Mouse (Mus musculus) monocyte, adult 2 months (primary cell): ENCODE data around the gene Hectd3.

Experiments used
- DNase-seq, 2 experiments: peaks; one replicate each; pipeline ENCODE4 v3.0.0; 2022; ENCODE audit warnings: low spot score in 2 of 2, low read depth in 1 of 2

Hectd3 gene

DNA sequence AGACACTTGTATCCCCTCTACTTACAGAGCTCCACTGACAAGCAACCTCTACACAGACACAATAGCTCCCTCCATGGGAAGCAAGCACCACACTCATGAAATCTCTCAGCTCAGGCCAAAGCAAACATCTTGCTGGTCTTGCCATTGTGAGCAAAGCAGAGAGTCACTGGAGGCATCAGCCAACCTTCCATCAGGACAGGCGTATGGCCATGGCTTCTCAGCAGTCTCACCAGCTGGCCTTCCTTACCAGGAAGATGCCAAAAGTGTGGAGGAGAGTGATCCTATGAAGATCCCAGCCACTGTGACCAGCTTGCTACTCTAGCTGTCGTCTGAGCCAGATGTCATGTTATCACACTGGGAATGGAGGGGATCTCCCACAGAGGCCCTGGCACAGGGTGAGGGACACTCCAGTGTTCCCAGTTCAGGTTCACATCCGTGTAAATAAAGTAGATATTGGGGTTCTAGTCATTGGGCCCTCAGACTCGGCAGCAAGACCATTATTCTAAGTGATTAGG lies 19.8 kb downstream of the Hectd3 start:
- DNase-seq, result no peak

DNA sequence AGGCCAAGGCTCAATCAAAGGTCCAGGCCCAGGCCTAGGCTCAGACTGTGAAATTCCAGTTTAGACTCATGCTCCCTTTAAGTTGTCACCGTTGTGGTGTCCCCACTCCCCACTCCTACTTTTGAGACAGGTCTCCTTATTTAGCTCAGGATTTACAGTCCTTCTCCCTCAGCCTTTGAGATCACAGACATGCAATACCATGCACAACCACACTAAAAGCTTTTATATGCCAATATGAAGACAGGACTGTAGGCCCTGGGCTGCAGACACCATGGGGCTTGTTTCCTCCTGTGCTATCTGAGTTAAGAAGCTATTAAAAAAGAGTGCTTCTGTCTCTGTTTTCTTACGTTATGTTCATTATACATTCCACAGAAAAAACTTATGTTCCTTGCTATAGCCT lies 22.6 kb downstream of the Hectd3 start:
- DNase-seq, result no peak

DNA sequence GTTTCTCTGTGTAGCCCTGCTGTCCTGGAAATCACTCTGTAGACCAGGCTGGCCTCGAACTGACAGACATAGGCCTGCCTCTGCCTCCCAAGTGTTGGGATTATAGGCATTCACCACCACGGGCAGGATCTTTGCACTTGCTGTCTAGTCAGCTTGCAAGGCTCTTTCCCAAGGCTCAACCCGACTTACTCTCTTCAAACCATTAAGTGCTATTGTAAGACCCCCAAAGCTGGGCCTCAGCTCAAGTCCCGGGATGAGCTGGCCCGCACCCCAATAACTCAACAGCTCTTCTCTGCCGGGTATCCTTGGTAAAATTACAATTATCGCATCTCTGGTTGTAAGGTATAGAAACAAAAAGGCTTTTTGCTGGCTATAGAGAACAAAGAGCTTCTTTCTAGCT lies 23.2 kb downstream of the Hectd3 start:
- no peak for DNase-seq

- peak; percentile 56 to 73 for DNase-seq
Observed at GRCm38 (mm10) chr4:117019206-117020134, 24.4 kb downstream of the Hectd3 start, which contains the start of gene Eif2b3. Gene Eif2b3, plus strand, starts transcription at chr4:117019402.

GRCm38 (mm10) chr4:117023469-117023868 lies 28.4 kb downstream of the Hectd3 start:
- DNase-seq, result no peak

GRCm38 (mm10) chr4:117031105-117031504 lies 36.0 kb downstream of the Hectd3 start:
- DNase-seq, result no peak

GRCm38 (mm10) chr4:117039925-117040687 lies 45.0 kb downstream of the Hectd3 start:
- DNase-seq, result no peak

- no peak for DNase-seq
Observed at GRCm38 (mm10) chr4:117040791-117041190, 45.7 kb downstream of the Hectd3 start.

DNA sequence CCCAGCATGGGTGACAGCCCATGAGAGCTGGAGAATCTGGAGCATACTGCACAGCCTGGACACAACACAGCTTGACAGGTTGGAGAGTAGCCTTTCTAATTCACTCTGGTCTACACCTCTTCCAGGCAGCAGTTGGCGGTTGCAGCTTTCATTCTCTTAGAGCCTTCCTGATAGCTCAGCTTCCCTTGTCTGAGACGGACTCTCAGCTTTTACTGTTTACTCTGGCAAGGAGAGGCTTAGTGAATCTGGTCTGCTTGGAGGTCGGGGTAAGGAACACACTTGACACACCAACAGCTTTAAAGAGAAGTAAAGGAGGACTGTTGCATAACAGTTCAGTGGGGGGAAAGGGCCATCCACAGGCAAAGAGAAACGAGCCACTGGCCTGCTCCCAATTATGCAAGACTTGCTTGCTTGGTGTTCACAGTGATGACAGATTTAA lies 46.2 kb downstream of the Hectd3 start:
- DNase-seq, result peak; percentile 18 to 29

- no peak for DNase-seq
Observed at GRCm38 (mm10) chr4:117048836-117049235, 53.7 kb downstream of the Hectd3 start.

DNA sequence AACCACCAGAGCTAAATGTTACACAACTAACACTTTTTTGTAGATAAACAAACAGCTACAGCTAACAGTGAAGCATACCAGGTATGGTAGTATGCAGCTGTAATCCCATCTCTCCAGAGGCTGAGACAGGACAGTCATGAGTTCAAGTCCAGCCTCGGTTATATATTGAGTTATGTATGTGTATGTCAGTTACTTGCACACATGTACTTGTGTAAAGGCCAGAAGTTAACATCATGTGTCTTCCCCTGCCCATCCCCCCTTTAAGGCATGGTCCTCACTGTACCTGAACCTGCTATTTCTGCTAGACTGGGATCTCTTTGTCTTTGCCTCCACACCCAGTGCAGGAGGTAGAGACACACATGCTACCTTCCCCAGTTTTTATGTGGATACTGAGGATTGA lies 54.4 kb downstream of the Hectd3 start:
- no peak for DNase-seq

DNA sequence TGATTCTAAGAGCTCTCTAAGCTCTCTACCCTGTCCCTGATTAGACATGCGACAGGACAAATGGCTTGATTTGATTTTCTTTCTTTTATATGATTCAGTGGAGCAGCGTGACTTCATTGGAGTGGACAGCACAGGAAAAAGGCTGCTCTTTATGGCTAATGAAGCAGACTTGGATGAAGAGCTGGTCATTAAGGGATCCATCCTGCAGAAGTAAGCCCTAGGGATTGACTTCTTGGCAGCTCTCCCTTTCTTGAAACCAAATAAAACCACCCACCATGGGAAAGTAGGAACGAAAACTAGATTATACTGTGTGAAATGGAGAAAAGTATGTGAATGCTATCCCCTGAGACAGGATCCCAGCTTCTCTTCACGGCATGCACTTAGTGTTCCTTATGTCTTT lies 57.5 kb downstream of the Hectd3 start:
- no peak for DNase-seq

DNA sequence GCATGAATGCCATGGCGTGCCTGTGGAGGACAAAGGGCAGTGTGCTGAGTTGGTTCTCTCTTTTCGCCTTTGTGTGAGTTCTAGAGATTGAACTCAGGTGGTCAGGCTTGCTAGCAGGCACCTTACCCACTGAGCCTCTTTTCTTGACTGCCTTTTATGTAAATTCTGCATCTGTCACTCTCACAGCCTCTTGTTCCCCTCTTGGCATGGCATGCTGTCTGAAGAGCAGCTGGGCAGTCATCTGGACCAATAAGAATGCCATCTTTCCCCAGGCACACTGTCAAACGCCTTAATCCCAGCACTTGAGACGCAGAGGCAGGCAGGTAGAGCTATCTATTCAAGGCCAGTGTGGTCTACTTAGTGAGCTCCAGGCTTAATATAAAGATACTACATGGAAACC lies 58.8 kb downstream of the Hectd3 start:
- DNase-seq, result no peak
